Comparison of ENCODE assay signal across 18 mouse cellular contexts in the genomic region with DNA sequence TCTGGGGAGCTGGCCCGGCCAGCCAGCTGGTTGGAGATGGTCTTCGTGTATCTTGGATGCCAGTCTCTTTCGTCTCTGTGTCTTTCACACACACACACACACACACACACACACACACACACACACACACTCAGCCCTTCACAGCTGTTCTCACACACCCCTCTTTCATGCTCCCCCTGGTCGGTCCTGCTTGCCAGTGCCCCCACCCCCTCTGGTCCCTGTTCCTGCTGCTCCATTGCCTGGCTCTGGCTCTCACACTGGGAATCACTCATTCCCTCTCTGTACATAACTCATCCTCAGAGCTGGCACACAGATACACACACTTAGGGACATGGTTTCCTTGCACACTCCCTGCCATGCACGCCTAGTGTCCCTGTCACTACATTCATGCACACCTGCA. TPM values are rescaled to one million over a fixed set of nuclear protein-coding genes. Genes with fewer than 3 reads are reported as not detected.
A peak's percentile ranks its signal among the peaks of the same experiment; 100 is the strongest.
DNase-seq lines count a peak whose midpoint lies in the region; ATAC-seq lines count a peak whose summit lies in the region.
"Had no signal": no experiment of that assay in that cellular context is flagged by ENCODE, and none has a peak within 500 bp of the region (broad histone marks: within the 10 kb centered on the region; RNA-seq: fewer than 3 reads in every experiment).

No protein-coding gene starts in this region.

- H3K27me3 ChIP-seq in liver, embryonic 11.5 days (replicated peaks; ENCODE audit: control insufficient read depth, insufficient read depth, low read length): peaks cover 95% of the 10 kb centered on the region
- peaks cover 69% of the 10 kb centered on the region for H3K27me3 ChIP-seq in hindbrain, embryonic 13.5 days
- H3K27me3 ChIP-seq in midbrain, embryonic 13.5 days: peaks cover 55% of the 10 kb centered on the region
- peaks cover 12% of the 10 kb centered on the region for H3K27me3 ChIP-seq in neural tube, embryonic 15.5 days (replicated peaks)
- peaks cover 80% of the 10 kb centered on the region for H3K27me3 ChIP-seq in kidney, embryonic 15.5 days

- no peak overlapping the region for H3K9ac ChIP-seq in liver, embryonic 11.5 days (ENCODE audit: low read depth, low read length)
- peak overlapping the region; percentile 78 for H3K9ac ChIP-seq in hindbrain, embryonic 13.5 days
- peak overlapping the region; percentile 78 for H3K9ac ChIP-seq in midbrain, embryonic 13.5 days (replicated peaks)
- 0 out of 2 replicates have a peak overlapping the region, but pooled peaks have one; percentile 6 for H3K9ac ChIP-seq in neural tube, embryonic 15.5 days (replicated peaks)
- no peak overlapping the region for H3K9ac ChIP-seq in kidney, embryonic 15.5 days
- H3K9ac ChIP-seq: forebrain, embryonic 13.5 days; limb, embryonic 15.5 days; stomach, embryonic 15.5 days had no signal

- no peak overlapping the region for H3K27ac ChIP-seq in liver, embryonic 11.5 days (ENCODE audit: low read depth, low read length)
- peak overlapping the region; percentile 93 for H3K27ac ChIP-seq in hindbrain, embryonic 13.5 days
- peak overlapping the region; percentile 94 for H3K27ac ChIP-seq in midbrain, embryonic 13.5 days
- H3K27ac ChIP-seq in neural tube, embryonic 15.5 days (replicated peaks): peak overlapping the region; percentile 71; the same call in 1 of the 2 replicates
- no peak overlapping the region for H3K27ac ChIP-seq in kidney, embryonic 15.5 days
- H3K27ac ChIP-seq: forebrain, embryonic 13.5 days; limb, embryonic 15.5 days; stomach, embryonic 15.5 days had no signal

- H3K4me1 ChIP-seq in liver, embryonic 11.5 days (replicated peaks; ENCODE audit: control insufficient read depth, insufficient read depth, low read length): peaks cover 49% of the 10 kb centered on the region
- peaks cover 98% of the 10 kb centered on the region for H3K4me1 ChIP-seq in hindbrain, embryonic 13.5 days (replicated peaks)
- H3K4me1 ChIP-seq in midbrain, embryonic 13.5 days (replicated peaks): peaks cover 93% of the 10 kb centered on the region
- peaks cover 83% of the 10 kb centered on the region for H3K4me1 ChIP-seq in neural tube, embryonic 15.5 days
- peaks cover 91% of the 10 kb centered on the region for H3K4me1 ChIP-seq in kidney, embryonic 15.5 days

- H3K4me2 ChIP-seq in liver, embryonic 11.5 days: peak overlapping the region; percentile 73; the same call in 1 of the 2 replicates
- H3K4me2 ChIP-seq in hindbrain, embryonic 13.5 days: peak overlapping the region; percentile 71
- H3K4me2 ChIP-seq in midbrain, embryonic 13.5 days (replicated peaks): peak overlapping the region; percentile 73
- H3K4me2 ChIP-seq in neural tube, embryonic 15.5 days: peak overlapping the region; percentile 77
- H3K4me2 ChIP-seq in kidney, embryonic 15.5 days: no peak overlapping the region
- H3K4me2 ChIP-seq: limb, embryonic 15.5 days; stomach, embryonic 15.5 days had no signal

- no peak overlapping the region for H3K4me3 ChIP-seq in liver, embryonic 11.5 days (ENCODE audit: low read depth, low read length)
- H3K4me3 ChIP-seq in hindbrain, embryonic 13.5 days: peak overlapping the region; percentile 41
- H3K4me3 ChIP-seq in midbrain, embryonic 13.5 days (replicated peaks): peak overlapping the region; percentile 48
- H3K4me3 ChIP-seq in neural tube, embryonic 15.5 days (replicated peaks): peak overlapping the region; percentile 41
- no peak overlapping the region for H3K4me3 ChIP-seq in kidney, embryonic 15.5 days (replicated peaks)
- H3K4me3 ChIP-seq: forebrain, embryonic 13.5 days; limb, embryonic 15.5 days; stomach, embryonic 15.5 days had no signal

- no peaks in the 10 kb centered on the region for H3K9me3 ChIP-seq in liver, embryonic 11.5 days (ENCODE audit: control insufficient read depth, low read length)
- no peaks in the 10 kb centered on the region for H3K9me3 ChIP-seq in hindbrain, embryonic 13.5 days
- no peaks in the 10 kb centered on the region for H3K9me3 ChIP-seq in midbrain, embryonic 13.5 days
- no peaks in the 10 kb centered on the region for H3K9me3 ChIP-seq in neural tube, embryonic 15.5 days (replicated peaks)
- H3K9me3 ChIP-seq in kidney, embryonic 15.5 days (replicated peaks): no peaks in the 10 kb centered on the region
- H3K9me3 ChIP-seq: forebrain, embryonic 13.5 days; limb, embryonic 15.5 days; stomach, embryonic 15.5 days had no signal

- H3K36me3 ChIP-seq in liver, embryonic 11.5 days (ENCODE audit: control insufficient read depth, insufficient read depth, low read length): no peaks in the 10 kb centered on the region
- H3K36me3 ChIP-seq in hindbrain, embryonic 13.5 days: no peaks in the 10 kb centered on the region
- no peaks in the 10 kb centered on the region for H3K36me3 ChIP-seq in midbrain, embryonic 13.5 days
- no peaks in the 10 kb centered on the region for H3K36me3 ChIP-seq in neural tube, embryonic 15.5 days
- no peaks in the 10 kb centered on the region for H3K36me3 ChIP-seq in kidney, embryonic 15.5 days
- H3K36me3 ChIP-seq: limb, embryonic 15.5 days; stomach, embryonic 15.5 days had no signal

- no peak for ATAC-seq in liver, embryonic 11.5 days (replicated peaks; ENCODE audit: low FRiP score)
- no peak for ATAC-seq in hindbrain, embryonic 13.5 days (ENCODE audit: low FRiP score)
- no peak for ATAC-seq in midbrain, embryonic 13.5 days
- no peak for ATAC-seq in neural tube, embryonic 15.5 days (ENCODE audit: low FRiP score)
- no peak for ATAC-seq in kidney, embryonic 15.5 days (replicated peaks; ENCODE audit: low FRiP score)
- ATAC-seq: forebrain, embryonic 13.5 days had no signal

- DNase-seq in liver, embryonic 11.5 days (ENCODE audit: low spot score): no peak
- no peak for DNase-seq in liver
- DNase-seq in left cerebral cortex, adult 11 months (ENCODE audit: low spot score): no peak
- no peak for DNase-seq in adrenal gland, postnatal 4 days (ENCODE audit: low spot score in 2 of 2)
- DNase-seq: adrenal gland, adult 8-10 months; cerebellum, adult 9-10 months; heart, postnatal 14 days; lung, adult 18-20 months; spleen, adult 18-20 months had no signal

- WGBS in liver, embryonic 11.5 days: 56% methylated on average over 5 of the region's 5 CpGs
- 54% methylated on average over 5 of the region's 5 CpGs for WGBS in hindbrain, embryonic 13.5 days
- 45% methylated on average over 5 of the region's 5 CpGs for WGBS in midbrain, embryonic 13.5 days
- WGBS in neural tube, embryonic 15.5 days: 50% methylated on average over 3 of the region's 5 CpGs
- WGBS in kidney, embryonic 15.5 days: 49% methylated on average over 5 of the region's 5 CpGs

RNA-seq across cellular contexts. Expression of gene Asic4, which starts 1.7 kb away (rescaled TPM):
- 0.56 and 0.65 TPM in 2 replicates for polyA plus RNA-seq in liver, embryonic 11.5 days (2014; fragmentation: Nextera tagmentation; extraction: Ambion mirVana)
- polyA plus RNA-seq in hindbrain, embryonic 13.5 days (2015; fragmentation: Nextera tagmentation; extraction: Ambion mirVana): 25.9 and 29.3 TPM in 2 replicates
- polyA plus RNA-seq in midbrain, embryonic 13.5 days (2015; fragmentation: Nextera tagmentation; extraction: Ambion mirVana): 57.3 and 81.6 TPM in 2 replicates
- polyA plus RNA-seq in neural tube, embryonic 15.5 days (2015; fragmentation: Nextera tagmentation; extraction: Ambion mirVana): 22.9 and 31.6 TPM in 2 replicates
- 1.5 and 2.1 TPM in 2 replicates for polyA plus RNA-seq in kidney, embryonic 15.5 days (2015; fragmentation: Nextera tagmentation; extraction: Ambion mirVana)
- 10 to 100 TPM; 10.4 to 11.9 TPM for total RNA-seq in adrenal gland, postnatal 4 days (2021)
- total RNA-seq: heart, postnatal 14 days; neutrophil, adult 5-6 weeks had no signal
- polyA plus RNA-seq: thymus, postnatal 0 days had no signal

RNA-seq across cellular contexts. Expression of gene Gmppa, which starts 16.2 kb away (rescaled TPM):
- polyA plus RNA-seq in liver, embryonic 11.5 days (2014; fragmentation: Nextera tagmentation; extraction: Ambion mirVana): 64.0 and 69.1 TPM in 2 replicates
- polyA plus RNA-seq in hindbrain, embryonic 13.5 days (2015; fragmentation: Nextera tagmentation; extraction: Ambion mirVana): 84.0 and 84.4 TPM in 2 replicates
- polyA plus RNA-seq in midbrain, embryonic 13.5 days (2015; fragmentation: Nextera tagmentation; extraction: Ambion mirVana): 78.4 and 88.8 TPM in 2 replicates
- 72.4 and 78.3 TPM in 2 replicates for polyA plus RNA-seq in neural tube, embryonic 15.5 days (2015; fragmentation: Nextera tagmentation; extraction: Ambion mirVana)
- 74.7 and 78.7 TPM in 2 replicates for polyA plus RNA-seq in kidney, embryonic 15.5 days (2015; fragmentation: Nextera tagmentation; extraction: Ambion mirVana)
- total RNA-seq in adrenal gland, postnatal 4 days (2021): 10 to 100 TPM; 71.3 to 82.4 TPM

RNA-seq across cellular contexts. Expression of gene Chpf, which starts 27.2 kb away (rescaled TPM):
- 17.7 and 17.9 TPM in 2 replicates for polyA plus RNA-seq in liver, embryonic 11.5 days (2014; fragmentation: Nextera tagmentation; extraction: Ambion mirVana)
- 32.4 and 33.8 TPM in 2 replicates for polyA plus RNA-seq in hindbrain, embryonic 13.5 days (2015; fragmentation: Nextera tagmentation; extraction: Ambion mirVana)
- polyA plus RNA-seq in midbrain, embryonic 13.5 days (2015; fragmentation: Nextera tagmentation; extraction: Ambion mirVana): 25.1 and 28.7 TPM in 2 replicates
- 48.3 and 51.7 TPM in 2 replicates for polyA plus RNA-seq in neural tube, embryonic 15.5 days (2015; fragmentation: Nextera tagmentation; extraction: Ambion mirVana)
- polyA plus RNA-seq in kidney, embryonic 15.5 days (2015; fragmentation: Nextera tagmentation; extraction: Ambion mirVana): 35.5 and 40.6 TPM in 2 replicates
- 10 to 100 TPM; 60.3 to 62.6 TPM for total RNA-seq in adrenal gland, postnatal 4 days (2021)

RNA-seq across cellular contexts. Expression of gene Tmem198, which starts 27.4 kb away (rescaled TPM):
- polyA plus RNA-seq in liver, embryonic 11.5 days (2014; fragmentation: Nextera tagmentation; extraction: Ambion mirVana): 0.15 and 0.26 TPM in 2 replicates
- 43.7 and 45.0 TPM in 2 replicates for polyA plus RNA-seq in hindbrain, embryonic 13.5 days (2015; fragmentation: Nextera tagmentation; extraction: Ambion mirVana)
- 46.1 and 47.3 TPM in 2 replicates for polyA plus RNA-seq in midbrain, embryonic 13.5 days (2015; fragmentation: Nextera tagmentation; extraction: Ambion mirVana)
- polyA plus RNA-seq in neural tube, embryonic 15.5 days (2015; fragmentation: Nextera tagmentation; extraction: Ambion mirVana): 40.2 and 50.7 TPM in 2 replicates
- 0.63 and 1.2 TPM in 2 replicates for polyA plus RNA-seq in kidney, embryonic 15.5 days (2015; fragmentation: Nextera tagmentation; extraction: Ambion mirVana)
- 1 to 10 TPM; 4.0 to 5.0 TPM for total RNA-seq in adrenal gland, postnatal 4 days (2021)

RNA-seq across cellular contexts. Expression of gene Obsl1, which starts 54.4 kb away (rescaled TPM):
- polyA plus RNA-seq in liver, embryonic 11.5 days (2014; fragmentation: Nextera tagmentation; extraction: Ambion mirVana): 42.5 and 45.6 TPM in 2 replicates
- 21.0 and 22.8 TPM in 2 replicates for polyA plus RNA-seq in hindbrain, embryonic 13.5 days (2015; fragmentation: Nextera tagmentation; extraction: Ambion mirVana)
- 18.6 and 25.7 TPM in 2 replicates for polyA plus RNA-seq in midbrain, embryonic 13.5 days (2015; fragmentation: Nextera tagmentation; extraction: Ambion mirVana)
- 33.1 and 37.6 TPM in 2 replicates for polyA plus RNA-seq in neural tube, embryonic 15.5 days (2015; fragmentation: Nextera tagmentation; extraction: Ambion mirVana)
- 67.2 and 80.1 TPM in 2 replicates for polyA plus RNA-seq in kidney, embryonic 15.5 days (2015; fragmentation: Nextera tagmentation; extraction: Ambion mirVana)
- total RNA-seq in adrenal gland, postnatal 4 days (2021): 100 to 1,000 TPM; 241 to 242 TPM
- total RNA-seq: neutrophil, adult 5-6 weeks had no signal

Comparison
In these comparisons a context has a peak if more than half of its experiments do, and no peak if none do; other contexts are left out.
1. H3K27ac ChIP-seq: peak in hindbrain, embryonic 13.5 days (single experiment), midbrain, embryonic 13.5 days (single experiment) and neural tube, embryonic 15.5 days (single experiment); none in liver, embryonic 11.5 days (single experiment) and kidney, embryonic 15.5 days (single experiment).
2. H3K4me3 ChIP-seq: peak in hindbrain, embryonic 13.5 days (single experiment), midbrain, embryonic 13.5 days (single experiment) and neural tube, embryonic 15.5 days (single experiment); none in liver, embryonic 11.5 days (single experiment) and kidney, embryonic 15.5 days (single experiment).
3. H3K9ac ChIP-seq: peak in hindbrain, embryonic 13.5 days (single experiment), midbrain, embryonic 13.5 days (single experiment) and neural tube, embryonic 15.5 days (single experiment); none in liver, embryonic 11.5 days (single experiment) and kidney, embryonic 15.5 days (single experiment).